Mouse (Mus musculus) 416B (cell line): ENCODE measurements at regions not wholly inside any gene's neighbourhood (a gene's known extent, or its start where the extent isn't known, plus 50 kb on each side); places are given as distances from the start of the nearest gene placed in this dataset.

Experiments used
- DNase-seq: peaks from one replicate; pipeline ENCODE4 v3.0.0; 2011; ENCODE audit warnings: low read depth

GRCm38 (mm10) chr1:83835965-83836364, 428.0 kb upstream of the Sphkap start:
- no peak for DNase-seq

DNA sequence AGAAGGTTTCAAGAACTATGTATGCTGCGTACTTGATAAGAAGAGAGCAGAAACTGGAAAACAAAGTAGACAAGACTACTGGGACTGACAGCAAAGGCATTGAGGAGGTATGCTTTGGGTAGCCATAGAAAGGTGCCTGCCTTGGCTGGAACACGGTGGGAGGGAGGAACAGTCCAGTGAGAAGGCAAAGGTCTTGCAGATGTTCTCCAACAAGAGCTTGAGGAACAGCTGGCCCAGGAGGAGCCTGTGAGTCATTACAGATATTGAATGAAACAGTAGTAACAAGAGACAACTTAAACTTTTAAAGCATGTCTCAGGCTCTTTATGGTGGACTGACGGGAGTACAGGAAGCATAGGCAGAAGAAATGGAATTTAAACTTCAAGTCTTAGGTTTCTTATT, 424.9 kb upstream of the Sphkap start:
- no peak for DNase-seq

DNA sequence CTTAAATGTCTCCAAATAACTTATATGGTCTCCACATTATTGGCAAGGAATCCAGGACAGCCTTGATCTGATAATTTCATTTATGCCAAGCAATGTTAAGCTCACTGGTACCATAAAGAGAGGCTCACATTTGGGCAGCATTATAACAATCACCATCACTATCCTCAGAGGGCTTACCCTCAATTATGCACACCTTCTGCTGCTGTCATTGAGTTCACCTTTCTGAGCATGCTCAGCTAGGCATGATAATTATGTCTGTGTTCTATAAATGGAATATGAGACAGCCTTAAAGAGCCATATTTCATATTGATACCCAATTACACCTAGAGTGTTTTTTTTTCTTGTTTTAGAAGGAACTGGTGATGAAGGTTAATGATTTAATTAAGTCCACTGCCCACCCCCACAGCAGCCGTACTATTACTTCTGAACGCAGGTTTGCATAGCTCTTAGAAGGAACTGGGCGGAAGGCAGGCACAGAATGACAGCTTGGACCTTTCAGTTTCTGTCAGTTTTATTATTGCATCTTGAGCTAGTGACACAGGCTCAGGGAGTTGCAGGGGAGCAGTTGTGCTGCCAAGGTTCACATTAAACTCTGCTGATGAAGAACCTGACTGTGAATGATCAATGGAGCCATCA, 424.0 kb upstream of the Sphkap start:
- no peak for DNase-seq

DNA sequence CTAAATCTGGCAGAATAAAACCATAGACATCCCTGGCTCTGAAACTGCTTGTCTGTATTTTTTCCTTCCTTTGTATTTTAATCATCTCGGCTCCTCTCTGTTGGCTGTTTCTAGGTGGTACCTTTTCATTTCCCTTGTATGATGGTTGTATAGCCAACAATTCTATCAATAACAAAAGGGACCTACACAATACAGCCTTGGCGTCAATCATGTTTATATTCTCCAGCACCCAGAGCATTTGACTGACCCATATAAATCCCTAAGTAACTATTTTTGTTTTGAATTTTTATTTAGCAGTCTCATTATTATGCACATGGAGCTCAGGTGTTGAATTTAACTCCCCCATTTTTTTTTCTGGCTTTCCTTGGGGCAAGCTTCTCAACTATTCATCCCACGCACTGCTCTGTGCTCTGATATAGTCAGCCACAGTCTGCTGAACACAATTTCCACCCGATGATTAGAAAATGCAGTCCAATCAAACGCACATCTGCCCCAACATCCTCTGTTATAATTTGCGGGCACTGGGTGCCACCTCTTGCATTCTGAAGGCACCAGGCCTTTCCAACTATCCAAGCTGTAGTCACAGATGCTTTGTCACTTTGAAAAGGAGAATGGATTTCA, 422.1 kb upstream of the Sphkap start:
- no peak for DNase-seq

GRCm38 (mm10) chr1:83811162-83811561, 403.2 kb upstream of the Sphkap start:
- DNase-seq = peak; percentile 21

DNA sequence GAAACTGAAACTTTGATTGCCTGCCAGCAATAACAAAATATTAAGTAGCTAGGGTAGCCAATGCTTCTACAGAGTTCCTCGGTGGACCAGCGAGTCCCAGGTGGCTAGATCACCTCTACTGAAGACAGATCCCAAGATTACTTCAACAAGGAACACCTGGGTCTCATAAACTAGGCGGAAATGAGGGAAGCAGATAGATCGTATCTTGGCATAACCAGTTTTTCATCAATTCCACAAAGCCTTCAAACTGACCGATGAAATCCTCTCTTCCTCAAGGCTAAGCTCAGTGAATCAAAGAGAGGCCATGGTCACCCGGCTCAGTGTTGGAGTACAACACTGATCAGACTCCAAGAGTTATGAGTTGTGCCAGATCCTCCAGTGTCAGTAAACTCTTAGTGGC, 400.4 kb upstream of the Sphkap start:
- DNase-seq = no peak

- no peak for DNase-seq
Measured at GRCm38 (mm10) chr1:83803345-83804041, 395.5 kb upstream of the Sphkap start.

DNA sequence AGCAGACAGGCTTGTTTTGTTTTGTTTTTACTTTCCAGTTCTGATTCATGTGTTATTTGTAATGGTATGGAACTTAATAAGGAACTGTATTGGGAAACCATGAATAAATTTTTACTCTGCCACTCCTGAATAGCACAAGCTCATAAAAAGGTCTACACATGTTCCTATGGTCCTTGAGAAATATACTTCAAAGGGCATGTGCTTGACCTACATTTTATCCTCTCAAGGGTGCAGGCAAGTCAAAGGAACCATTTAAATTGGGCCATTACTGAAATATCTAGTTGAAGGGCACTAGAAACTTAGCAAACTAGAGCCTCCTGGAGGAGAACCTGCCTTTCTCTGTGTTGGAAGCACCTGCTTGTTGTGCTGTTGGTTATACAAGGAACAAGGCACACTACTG, 393.8 kb upstream of the Sphkap start:
- DNase-seq = no peak

DNA sequence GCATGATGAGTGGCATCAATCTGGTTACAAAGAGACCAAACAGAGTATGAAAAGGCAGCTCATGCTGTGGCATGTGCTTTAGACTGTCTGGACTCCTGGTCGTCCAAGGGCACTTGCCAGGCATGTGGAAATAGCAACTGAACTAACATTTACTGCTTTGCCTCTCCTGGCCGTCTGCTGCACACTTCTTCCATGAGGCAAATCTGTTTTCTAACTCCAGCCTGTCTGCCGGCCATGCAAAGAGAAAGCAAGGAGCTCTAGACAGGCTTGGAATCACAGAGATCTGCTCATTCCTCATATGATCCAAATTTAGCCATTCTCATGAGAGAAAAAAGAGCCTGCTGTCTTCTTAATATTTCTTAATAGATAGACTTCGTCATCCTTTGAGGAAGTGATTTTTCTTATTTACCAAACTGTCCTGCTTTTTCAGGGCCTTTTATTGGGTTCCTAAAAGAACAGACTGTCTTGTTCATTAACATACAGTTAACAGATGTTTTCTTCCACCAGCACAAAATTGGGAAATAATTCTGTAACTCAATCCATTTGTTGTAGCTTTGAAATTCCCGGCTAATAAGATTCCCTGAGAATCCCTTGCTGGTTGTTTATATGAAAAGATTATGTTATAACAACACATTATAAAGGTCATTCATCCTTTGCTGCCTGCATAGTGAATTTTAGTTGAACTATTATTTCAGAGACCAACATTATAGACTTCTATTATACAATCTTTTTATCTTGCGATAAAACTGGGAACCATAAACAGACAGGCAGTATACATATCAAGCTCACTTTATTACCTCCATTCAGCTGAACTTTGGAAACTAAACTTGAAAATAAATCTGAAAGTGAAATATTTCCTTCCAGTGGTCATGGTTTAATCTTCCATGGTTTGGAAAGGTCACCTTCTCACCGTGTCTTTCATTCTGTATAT, 389.2 kb upstream of the Sphkap start:
- no peak for DNase-seq

DNA sequence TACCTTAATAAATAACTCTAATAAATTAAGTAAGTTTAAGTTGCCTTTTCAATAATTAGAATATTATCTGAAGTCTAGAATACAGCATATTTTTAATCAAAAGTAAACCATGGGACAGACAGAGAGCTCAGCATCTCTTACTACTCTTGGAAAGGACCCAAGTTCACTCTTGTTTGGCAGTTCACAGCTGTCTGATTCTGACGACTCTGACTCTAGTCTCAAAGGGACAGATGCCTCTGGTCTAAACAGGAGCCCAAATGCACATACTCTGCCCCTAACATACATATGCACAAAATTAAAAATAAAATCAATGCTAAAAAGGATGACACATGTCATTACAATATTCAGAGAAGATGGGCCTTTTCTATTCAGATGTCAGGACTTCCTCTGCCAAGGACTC, 369.2 kb upstream of the Sphkap start:
- DNase-seq = no peak

GRCm38 (mm10) chr1:83771160-83771559, 363.2 kb upstream of the Sphkap start:
- DNase-seq = no peak

DNA sequence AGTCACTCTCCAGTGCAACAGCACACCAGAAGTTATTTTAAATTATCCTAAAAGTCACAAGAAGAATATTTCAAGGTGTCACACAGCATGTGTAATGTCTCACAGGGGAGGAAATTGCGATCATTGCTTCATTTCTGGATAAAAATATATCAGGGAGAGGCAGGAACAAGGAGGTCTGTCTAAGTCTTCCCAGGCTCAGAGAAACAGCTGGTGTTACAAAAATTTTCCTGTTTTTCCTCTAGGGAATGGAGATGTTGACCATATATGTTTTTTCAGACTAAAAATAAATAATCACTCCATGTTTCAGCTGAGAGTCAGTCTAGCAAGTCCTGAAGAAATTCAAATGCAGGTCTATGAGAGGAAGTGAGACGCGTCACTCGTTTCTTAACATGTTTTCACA, 353.5 kb upstream of the Sphkap start:
- no peak for DNase-seq

GRCm38 (mm10) chr1:83756866-83757265, 348.9 kb upstream of the Sphkap start:
- DNase-seq = no peak

DNA sequence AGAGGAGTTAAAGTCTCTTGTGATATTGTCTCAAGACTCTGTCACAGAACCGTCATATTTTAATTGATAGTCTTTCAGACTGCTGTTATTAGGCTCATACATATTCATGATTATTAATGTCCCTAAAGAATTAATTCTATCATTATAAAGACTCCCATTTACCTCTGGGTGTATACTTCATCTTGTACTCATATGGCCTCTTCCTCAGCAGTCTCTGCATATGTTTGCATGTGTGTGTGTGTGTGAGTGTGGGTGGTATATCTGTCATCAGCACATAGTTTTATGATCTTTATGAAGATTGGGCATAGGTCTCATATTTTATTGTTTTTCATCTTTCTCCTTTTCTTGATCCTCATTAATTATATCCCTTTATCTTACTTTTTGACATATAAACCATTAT, 347.3 kb upstream of the Sphkap start:
- no peak for DNase-seq

DNA sequence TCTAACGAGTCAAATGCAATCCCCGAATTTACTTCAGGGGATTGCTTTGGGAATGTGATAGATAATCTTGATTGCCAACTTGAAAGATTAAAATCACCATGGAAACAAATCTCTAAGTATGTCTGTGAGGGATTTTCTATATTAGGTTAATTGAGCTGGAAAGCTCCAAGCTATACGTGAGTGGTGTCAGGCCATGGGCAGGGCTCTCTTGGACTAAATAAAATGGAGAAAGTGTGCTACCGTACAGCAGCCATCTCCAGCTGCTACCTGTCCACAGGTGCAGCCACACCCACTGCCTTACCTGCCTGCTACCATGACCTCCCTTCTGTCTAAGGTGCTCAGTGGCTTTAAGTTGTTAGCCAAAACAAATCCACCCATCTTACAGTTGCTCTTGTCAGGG, 345.0 kb upstream of the Sphkap start:
- no peak for DNase-seq

GRCm38 (mm10) chr1:83748974-83749373, 341.0 kb upstream of the Sphkap start:
- DNase-seq = no peak

DNA sequence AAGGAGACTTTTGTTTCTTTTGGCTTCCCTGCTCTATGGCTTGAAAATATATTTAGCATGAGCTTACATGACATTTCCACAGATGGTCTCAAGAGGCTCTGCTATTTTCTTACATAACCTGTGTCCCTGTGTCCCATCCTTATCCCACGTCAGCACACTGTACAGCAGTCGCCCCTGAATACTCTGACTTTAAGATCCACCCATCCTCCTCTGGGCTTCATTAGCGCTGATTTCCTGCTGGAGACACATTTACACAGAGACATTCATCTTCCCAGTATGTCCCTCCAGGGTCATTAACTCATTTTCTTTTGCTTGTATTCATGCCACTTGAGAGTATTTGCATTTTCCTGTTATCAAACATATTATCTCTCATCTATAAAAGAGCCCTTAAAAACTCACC, 340.1 kb upstream of the Sphkap start:
- DNase-seq = no peak

DNA sequence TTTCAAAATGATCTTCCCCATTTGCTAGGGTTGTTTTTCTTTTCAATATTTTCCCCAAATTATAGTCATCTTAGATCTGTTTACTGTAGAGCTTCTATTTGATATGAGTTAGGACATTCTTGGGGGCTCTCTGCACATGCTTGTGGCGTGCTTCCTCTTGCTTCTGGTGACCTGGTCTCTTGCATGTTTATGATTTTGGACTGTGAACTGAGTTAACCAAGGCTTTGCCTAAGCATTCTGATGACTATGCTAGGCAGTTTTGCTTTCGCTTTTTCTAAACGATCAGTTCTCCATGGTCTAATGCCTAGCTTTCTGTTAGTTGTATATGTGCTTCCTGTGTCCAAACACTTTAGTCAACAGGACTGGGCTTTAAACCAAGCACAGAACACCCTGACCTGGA, 339.4 kb upstream of the Sphkap start:
- no peak for DNase-seq

DNA sequence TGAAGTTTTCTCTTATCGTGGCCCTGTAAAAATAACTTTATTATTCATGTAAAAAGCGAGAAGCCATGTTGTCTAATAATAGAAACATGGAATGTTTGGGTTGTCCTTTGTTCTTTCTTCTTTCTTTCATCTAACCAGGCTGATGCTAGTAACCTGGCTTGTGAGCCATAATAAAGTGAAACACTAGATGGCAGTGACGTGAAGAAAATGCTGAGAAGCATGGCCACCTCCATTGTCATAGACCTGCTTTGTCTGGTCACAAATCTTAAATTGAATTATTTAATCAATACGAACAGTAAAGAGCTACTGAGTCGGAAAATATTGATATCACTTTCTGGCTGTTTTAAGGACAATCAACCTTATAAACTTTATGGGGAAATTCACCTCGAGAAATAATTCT, 338.0 kb upstream of the Sphkap start:
- DNase-seq = peak; percentile 35

- DNase-seq = peak; percentile 21
Measured at GRCm38 (mm10) chr1:83736428-83737117, 328.6 kb upstream of the Sphkap start.

- no peak for DNase-seq
Measured at GRCm38 (mm10) chr1:83731682-83732081, 323.7 kb upstream of the Sphkap start.

DNA sequence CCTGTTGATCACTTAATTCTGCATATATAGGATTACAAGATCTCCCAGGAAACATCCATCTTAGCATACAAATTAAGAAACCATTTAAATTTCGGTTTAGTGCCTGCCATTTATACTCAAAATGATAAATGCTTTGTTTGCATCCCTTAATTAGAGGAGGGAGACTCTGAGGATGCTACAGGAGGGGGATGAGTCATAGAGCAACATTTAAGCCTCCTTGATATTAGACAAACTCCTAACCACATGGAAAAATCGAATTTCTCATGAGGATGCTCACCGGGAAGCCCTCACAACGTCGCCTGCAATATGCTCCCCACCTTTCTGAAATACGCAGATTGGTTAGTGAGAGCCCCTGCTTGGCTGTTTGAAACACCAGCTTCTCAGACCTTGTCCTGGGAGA, 320.8 kb upstream of the Sphkap start:
- DNase-seq = no peak
